Mouse (Mus musculus) retina, postnatal 7 days (tissue): ENCODE measurements around the gene Ptprr.

Experiments used
- DNase-seq: peaks from one replicate; pipeline ENCODE4 v3.0.0-alpha.2; 2012; ENCODE audit warnings: low read depth, low spot score

Gene Ptprr

GRCm38 (mm10) chr10:116115881-116116677, 98.1 kb downstream of the Ptprr start:
- no peak for DNase-seq

GRCm38 (mm10) chr10:116117060-116117459, 99.0 kb downstream of the Ptprr start:
- no peak for DNase-seq

GRCm38 (mm10) chr10:116121463-116121862, 103.5 kb downstream of the Ptprr start:
- no peak for DNase-seq

GRCm38 (mm10) chr10:116123808-116124207, 105.8 kb downstream of the Ptprr start:
- DNase-seq = no peak

- no peak for DNase-seq
These were observed 107.4 kb downstream of the Ptprr start for GRCm38 (mm10) chr10:116125364-116125763.

GRCm38 (mm10) chr10:116130401-116130800, 112.4 kb downstream of the Ptprr start:
- no peak for DNase-seq

GRCm38 (mm10) chr10:116131223-116131622, 113.2 kb downstream of the Ptprr start:
- no peak for DNase-seq

- DNase-seq = no peak
These were observed 114.2 kb downstream of the Ptprr start for GRCm38 (mm10) chr10:116132233-116132632.

- no peak for DNase-seq
These were observed 117.2 kb downstream of the Ptprr start for GRCm38 (mm10) chr10:116135187-116135586.

GRCm38 (mm10) chr10:116140226-116140625, 122.2 kb downstream of the Ptprr start:
- DNase-seq = no peak

GRCm38 (mm10) chr10:116143684-116144083, 125.7 kb downstream of the Ptprr start:
- no peak for DNase-seq

- DNase-seq = no peak
These were observed 128.1 kb downstream of the Ptprr start for GRCm38 (mm10) chr10:116146091-116146490.

- no peak for DNase-seq
These were observed 136.7 kb downstream of the Ptprr start for GRCm38 (mm10) chr10:116154707-116155106.

- no peak for DNase-seq
These were observed 138.7 kb downstream of the Ptprr start for GRCm38 (mm10) chr10:116156699-116157098.

- no peak for DNase-seq
These were observed 144.3 kb downstream of the Ptprr start for GRCm38 (mm10) chr10:116162338-116162737.

- DNase-seq = no peak
These were observed 157.4 kb downstream of the Ptprr start for GRCm38 (mm10) chr10:116175324-116175883.

- no peak for DNase-seq
These were observed 159.6 kb downstream of the Ptprr start for GRCm38 (mm10) chr10:116177390-116178179.

- DNase-seq = no peak
These were observed 163.2 kb downstream of the Ptprr start for GRCm38 (mm10) chr10:116181235-116181634.

- no peak for DNase-seq
These were observed 164.2 kb downstream of the Ptprr start for GRCm38 (mm10) chr10:116182221-116182620.

- DNase-seq = no peak
These were observed 165.2 kb downstream of the Ptprr start for GRCm38 (mm10) chr10:116183258-116183657.

- DNase-seq = no peak
These were observed 173.7 kb downstream of the Ptprr start for GRCm38 (mm10) chr10:116191724-116192123.

- no peak for DNase-seq
These were observed 174.3 kb downstream of the Ptprr start for GRCm38 (mm10) chr10:116192293-116192692.
